Mouse (Mus musculus): ENCODE measurements at regions not wholly inside any gene's neighbourhood (a gene's known extent, or its start where the extent isn't known, plus 50 kb on each side); places are given as distances from the start of the nearest gene placed in this dataset.

DNA sequence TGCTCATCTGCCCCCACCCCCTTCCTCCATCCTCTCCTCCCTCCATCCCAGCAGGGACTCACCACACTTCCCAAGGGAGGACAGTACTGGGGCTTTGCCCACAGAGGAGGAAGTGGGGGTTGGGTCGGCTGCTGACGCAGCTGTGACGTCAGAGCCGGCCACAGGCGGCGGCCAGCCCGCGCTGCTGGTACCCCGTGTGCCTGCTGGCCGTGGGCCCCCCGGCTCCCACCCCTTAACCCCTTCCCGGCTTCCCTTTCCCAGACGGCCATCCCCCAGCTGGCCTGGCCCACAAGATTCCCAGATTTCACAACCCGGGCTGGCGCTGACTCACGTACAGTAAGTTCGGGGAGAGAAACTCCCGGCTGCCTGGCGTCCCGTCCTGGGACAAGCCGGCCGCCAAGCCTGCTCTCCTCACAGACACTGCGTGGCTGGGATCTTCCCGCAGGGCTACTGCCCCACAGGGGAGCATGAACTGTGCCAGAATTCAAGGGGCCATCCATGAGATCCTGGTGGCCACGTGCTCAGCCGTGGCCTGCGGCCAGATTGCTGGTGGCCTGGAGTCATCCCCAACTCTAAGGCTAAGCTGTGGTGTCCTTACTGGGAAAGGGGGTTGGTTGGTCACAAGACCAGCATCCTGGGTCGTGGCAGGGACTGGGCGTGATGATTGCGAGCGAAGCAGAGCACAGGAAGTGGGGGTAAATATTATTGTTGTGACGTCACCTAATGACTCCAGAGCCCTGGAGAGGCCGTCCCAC, 87.9 kb upstream of the Tmem189 start:
- DNase-seq: peak; percentile 65

DNA sequence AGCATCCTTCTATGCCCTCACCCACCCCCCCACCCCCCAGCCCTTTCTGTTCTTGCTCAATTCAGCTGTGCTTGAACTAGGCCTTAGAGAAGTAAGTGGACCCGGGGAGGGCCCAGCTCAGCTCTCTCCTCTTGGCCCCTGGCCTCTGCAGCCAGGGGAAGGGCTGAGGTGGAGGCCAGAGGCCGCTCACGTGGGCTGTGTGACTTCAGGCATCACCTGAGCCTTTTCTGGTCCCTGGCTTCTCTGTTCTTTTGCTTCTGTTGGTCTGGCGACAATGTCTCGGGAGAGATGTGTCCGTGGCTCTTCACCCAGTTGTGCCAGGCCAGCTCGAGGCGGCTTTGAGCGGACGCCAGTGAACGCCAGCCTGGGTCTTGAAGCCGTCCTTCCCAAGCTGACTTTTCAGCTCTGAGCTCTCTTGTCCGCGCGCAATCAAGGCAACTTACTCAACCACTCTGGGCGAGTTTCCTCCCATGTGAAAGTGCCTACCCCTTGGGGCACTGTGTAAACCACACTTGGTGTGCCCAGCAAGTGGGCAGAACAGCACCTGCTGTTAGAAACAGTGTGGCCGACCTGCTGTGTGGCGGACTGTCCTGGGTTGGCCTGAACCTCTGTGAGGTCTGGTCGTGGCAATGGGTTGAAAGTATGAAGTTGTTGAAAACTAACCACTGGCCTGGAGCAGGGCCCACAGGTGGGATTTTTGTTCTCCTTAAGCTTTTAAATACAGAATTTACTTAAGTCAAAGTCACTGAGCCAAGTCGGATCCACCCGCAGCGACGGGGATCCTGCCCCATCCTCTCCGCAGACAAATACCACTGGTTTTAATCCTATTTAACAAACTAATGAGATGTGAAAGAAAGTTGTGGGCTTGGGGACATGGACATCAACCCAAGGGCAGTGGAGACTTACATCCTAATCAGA, 86.9 kb upstream of the Tmem189 start:
- DNase-seq: no peak

DNA sequence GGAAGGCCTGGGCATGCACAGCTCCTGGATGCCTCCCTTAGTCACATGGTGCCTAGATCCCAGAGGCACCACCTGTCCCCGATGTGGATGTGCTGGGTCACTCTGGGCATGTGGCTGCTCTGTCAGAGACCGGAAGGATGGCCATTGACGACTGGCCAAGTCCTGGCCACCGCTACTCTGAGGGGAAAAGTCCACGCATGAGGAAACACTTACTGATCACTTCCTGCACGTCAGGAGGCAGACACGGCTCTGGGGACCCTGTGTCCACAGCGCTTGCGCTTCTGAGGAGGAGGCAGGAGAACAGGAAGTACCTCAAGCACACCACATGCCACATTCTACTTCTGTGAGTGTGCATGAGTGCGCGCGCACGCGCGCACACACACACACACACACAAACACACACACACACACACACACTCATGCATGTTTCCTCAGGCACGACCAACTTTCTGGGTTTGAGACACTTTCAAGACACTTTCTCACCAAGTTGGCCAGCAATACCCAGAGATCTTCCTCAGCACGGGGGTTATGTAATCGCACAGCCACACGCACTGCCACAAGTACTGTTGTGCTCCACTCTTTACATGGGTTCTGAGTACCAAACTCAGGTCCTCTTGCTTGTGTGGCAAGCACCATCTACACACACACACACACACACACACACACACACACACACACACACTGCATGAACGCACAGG, 85.7 kb upstream of the Tmem189 start:
- peak; percentile 83 for DNase-seq

DNA sequence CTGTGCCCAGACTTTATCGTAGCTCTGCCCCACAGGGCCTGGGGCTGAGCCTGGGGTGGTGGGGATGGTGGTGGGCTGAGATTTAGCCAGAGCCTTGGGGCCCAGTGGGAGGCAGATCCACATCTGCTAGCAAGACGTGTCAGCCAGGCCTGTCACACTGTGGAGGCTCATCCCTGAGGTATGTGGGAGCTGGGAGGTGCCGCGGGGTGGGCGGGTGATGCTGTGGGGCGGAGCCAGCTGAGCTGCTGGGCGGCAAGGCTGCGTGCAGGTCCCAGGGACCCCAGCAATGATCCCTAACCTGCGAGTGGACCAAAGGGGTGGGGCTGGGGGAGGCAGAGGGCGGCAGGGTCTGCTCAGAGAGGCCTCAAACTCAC, 85.2 kb upstream of the Tmem189 start:
- DNase-seq: no peak

DNA sequence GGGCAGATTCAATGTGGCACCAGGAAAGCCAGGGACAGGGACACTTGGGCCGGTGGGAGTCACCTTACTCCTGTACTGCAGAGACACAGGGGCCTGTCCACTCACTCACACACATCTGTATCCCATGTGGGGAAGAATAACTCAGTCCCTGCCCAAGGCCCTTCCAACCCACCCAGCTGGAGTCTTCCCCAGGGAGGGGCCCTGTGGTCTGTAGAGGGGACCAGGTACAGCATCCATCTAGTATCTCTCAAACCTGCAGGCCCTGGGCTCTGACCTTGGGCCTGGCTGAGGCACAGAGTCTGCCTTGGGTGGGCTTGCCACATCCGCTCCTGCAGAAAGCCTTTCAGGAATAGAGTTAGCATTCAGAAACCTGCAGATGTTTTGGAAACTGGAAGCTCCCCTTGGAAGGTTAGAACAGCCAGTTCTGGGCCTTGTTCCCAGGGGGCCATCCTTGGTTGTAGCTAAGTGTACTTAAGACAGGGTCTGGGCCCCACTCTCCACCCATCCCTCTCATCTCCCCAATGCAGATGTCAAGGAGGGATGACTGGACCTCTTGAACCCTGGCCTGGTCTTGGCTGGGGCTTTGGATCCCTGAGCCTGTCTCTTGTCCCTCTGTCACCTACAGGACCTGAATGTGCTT, 84.7 kb upstream of the Tmem189 start:
- DNase-seq: no peak

DNA sequence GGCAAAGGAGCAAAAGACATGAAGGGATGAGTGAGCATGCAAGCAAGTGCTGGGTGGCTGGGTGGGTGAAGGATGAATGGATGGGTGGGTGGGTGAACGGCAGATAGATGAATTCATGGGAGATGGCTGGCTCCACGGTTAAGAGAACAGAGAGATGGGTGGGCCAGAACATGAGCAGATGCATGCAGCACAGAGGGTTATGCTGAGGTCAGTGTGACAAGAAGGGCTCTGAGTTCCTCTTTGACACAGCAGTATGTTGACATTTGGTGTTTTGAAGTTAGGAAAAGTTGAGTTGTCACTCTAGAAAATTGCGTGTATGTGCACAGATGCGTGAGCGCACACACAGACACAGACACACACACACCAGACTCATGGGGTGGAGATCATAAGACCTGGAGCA, 83.2 kb upstream of the Tmem189 start:
- no peak for DNase-seq

DNA sequence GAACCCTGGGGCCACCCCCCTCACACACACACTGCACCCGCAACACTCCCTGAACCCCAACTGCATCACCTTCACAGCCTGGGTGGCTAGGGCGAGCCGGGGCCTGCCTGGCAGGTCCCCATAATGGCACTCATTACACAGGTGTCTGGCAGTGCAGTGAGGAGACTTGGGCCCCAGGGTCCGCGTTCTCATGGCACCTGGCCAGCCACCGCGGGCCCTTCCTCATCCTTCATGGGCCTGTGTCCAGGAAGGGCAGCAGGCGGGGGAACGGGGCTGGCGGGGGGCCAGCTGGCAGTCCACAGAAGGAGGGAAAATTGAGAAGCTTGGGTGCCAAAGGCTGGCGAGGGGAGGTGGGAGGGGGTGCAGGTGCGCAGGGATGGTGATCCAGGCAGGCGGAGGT, 78.3 kb upstream of the Tmem189 start:
- no peak for DNase-seq

DNA sequence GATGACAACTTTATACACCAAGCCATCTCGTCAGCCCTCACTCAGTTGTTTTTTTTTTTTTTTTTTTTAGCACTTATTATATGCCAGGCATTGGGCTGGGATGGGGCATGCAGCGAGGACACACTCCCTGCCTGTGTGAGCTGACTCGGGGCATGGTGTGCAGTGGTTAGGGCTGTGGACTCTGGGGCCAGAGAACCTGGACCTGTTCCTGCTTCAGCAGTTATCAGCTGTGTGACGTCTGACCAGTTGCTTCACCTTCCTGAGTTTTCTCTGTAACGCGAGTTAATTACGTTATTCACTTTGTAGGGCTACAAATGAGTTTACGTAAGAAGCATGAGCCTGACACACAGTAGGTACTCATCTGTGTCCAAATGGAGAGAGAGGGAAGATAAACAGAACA, 77.7 kb upstream of the Tmem189 start:
- DNase-seq: no peak

DNA sequence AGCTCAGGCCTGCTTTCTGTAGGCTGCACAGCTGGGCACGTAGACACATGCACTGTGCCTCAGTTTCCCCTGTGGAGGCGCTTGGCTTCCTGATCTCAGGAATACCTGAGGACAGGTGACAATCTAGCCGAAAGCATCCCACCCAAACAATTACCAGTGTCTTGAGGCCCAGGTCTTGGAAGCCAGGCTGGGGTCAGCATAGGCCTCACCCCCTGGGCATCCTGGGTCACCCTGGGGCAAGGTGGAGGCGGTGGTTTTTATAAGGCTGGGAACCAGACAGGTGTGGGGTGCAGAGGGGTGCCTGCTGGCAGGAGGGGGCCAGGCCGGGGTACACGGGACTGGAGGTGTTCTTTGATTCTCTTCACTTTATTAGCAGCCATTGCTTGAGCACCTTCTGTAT, 76.2 kb upstream of the Tmem189 start:
- no peak for DNase-seq

DNA sequence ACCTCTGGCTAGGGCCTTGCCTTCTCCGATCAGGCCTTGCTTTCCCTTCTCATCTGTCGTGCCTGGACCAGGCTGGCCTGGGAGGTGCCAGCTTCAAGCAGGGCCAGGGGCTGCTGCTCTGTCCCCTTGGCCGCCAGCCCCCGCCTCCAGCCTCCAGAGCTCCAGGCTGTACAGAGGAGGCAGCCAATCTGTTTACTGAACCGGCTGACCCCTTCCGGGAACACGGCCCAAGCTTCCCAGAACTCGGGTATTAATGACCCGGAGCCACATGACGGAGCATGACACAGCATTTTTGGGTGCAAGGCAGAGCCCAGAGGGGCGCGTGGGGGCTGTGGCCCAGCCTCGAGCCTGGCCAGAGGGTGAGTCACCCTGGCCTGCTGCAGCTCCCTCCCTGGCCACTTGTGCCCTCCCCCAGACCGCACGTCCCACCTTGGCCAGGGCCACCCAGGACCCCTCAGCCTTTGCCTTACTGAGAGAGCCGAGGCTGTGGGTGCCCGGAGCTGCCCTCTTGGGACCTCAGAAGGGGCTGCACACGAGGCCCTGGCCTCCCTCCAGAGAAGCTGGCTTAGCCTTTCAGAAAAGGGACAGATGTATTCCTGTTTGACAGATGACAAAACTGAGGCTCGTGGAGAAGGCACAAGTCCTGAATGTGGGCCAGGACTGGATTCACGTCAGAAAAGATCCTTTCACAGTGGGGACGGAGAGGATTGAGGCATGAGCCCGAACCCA, 75.6 kb upstream of the Tmem189 start:
- peak; percentile 89 for DNase-seq

DNA sequence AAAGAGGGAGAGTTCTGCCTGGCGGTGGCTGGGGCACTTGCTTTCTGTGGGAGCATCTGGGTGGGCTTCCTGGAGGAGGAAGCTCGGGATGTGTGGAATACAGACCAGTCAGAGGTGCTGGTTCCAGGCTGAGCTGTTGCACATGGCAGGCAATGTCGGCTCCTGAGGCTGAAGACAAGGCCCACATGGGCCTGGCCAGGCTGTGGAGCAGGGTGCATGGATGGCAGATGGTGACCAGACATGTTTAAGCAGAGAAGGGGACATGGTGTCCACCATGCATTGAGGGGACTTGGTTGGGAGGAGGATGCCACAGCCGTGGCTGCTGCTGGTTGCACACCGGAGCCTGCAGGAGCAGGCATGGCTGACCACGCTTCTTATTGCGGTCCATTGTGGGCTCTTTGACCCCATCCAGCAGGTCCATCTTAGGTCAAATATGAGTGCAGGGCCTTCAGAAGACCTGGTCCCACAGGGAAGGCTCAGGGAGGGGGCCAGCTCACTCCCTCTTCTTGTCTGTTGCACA, 74.3 kb upstream of the Tmem189 start:
- DNase-seq: no peak

DNA sequence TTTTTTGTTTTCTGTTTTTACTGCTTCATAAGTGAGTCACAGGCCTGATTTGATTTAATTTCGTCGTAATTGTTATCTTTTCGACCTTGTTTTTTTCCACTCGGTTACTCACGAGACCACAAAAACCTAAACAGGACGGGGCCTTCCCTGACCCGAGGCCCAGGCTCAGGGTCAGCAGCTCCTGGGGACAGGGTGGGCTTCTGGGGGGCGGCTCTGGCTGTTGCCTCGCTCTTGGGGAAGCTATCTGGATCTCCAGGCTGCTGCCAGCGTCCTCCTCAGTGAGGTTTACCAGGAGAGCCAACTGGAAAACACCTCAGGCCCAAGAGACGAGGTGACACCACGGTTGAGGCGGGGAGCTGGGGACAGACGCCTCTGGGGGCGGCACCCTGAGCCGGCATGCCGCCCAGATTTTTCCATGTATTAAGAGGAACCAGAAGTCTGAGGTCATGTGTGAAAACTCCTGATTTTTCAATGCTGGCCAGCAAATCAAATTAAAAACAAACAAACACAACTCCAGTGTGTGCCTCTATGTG, 71.8 kb upstream of the Tmem189 start:
- no peak for DNase-seq

DNA sequence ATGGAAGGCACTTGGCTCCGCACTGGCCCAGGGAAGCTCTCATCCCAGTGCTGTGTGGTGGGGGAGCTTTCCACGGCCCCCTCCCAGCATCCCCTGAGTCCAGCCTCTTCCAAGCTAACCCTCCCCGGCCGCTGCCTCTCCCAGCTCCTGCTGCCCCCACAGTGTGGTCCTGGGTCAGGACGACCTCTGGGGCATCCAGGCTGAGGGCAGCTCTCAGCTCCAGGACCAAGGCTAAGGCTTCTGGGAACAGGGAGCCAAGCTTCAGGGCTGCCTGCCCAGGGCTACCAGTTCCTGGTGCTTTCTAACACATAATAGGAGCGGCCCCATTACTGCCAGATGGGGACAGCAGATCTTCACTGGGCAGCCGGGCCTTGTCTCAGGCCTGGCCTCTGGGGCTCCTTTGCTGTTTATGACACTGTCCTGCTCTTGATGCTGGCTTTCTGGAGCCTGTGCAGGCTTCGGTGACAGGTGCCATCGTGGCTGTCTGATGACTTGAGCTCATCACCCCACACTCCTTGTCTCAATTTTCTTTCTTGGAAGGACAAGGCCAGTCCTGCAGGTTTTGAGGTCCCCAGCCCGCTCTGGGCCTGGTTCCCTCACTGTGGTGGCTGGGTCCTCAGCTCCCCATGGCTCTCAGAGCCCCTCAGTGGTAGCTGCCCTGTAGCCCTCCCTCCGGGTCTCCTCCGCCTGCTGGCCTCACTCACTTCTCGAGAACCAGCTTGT, 71.2 kb upstream of the Tmem189 start:
- DNase-seq: no peak

DNA sequence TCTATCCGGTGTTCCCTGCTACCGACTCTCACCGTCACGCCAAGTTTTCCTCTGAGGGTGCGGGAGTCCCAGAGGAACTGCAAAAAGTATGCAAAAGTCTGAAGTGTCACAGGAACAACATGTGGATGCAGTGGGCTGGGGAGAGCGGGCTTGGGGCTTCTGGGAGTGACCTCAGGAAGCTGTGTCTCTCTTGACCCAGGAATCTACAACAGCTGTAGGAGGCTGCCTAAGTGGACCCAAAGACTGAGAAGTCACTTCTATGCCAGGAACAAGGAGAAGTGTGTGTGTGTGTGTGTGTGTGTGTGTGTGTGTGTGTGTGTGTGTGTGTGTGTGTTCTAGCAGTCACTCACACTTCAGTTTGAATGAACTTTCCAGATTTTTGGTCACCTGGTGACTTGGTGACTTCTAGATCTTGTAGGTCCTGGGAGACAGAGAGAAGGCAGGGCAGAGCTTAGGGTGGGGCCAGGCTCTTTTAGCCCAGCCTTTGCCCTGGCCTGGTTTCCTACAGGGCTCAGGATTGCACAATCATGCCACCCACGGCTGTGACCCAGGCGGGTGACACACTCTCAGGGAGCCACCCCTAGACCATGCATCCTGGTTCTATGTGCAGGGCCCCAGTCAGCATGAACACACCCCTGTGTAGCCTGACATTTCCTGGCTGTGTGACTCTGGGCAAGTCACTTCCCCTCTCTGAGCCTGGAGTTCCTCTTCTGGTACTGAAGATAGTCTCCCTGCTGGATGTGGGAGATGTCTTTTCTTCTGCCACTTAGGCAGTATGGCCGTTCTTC, 70.2 kb upstream of the Tmem189 start:
- DNase-seq: peak; percentile 91

DNA sequence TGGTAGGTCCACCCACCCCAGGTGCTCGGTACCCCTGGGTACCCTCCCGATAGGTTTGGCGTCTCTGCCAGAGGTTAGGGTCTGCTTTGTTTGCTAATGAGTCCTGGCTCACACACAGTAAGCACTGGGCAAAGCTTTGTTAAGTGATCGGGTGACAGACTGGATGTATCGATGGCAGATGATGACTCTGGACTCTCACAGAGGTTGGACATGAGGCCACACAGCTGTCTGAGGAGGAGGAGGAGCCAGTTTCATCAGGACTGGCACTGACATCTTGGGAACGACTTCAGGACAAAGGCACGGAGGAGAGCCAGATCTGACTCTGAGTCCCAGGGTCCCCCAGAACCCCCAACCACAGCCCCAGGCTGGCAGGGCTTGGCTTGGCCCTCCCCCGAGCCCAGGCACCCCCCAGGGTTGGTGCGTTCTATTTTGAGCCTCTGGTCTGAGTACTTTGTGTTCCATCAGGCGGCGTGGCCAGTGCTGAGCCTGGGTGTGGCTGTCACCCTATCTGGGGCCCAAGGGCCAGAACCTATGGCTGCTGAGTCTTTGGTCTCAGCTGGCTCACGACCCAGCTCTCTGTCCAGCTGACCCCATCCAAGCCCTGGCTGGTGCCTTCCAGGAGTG, 67.6 kb upstream of the Tmem189 start:
- no peak for DNase-seq

DNA sequence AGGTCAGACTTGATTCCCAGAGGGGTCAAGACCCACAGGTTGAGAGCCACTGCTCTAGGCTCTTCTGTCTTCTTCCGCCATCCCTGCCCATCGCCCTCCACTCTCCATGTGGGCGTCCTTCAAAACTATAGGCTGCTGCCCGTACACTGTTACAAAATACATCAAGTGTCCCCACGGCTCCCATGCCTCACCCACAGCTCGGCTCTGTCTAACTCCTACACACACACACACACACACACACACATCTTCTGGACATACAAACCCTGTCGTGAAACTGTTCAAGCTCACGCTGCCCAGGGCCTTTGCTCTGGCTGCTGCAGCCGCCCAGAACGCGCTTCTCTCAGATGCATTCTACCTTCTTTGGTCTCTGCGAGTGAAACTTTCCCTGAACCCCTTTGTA, 67.1 kb upstream of the Tmem189 start:
- no peak for DNase-seq

DNA sequence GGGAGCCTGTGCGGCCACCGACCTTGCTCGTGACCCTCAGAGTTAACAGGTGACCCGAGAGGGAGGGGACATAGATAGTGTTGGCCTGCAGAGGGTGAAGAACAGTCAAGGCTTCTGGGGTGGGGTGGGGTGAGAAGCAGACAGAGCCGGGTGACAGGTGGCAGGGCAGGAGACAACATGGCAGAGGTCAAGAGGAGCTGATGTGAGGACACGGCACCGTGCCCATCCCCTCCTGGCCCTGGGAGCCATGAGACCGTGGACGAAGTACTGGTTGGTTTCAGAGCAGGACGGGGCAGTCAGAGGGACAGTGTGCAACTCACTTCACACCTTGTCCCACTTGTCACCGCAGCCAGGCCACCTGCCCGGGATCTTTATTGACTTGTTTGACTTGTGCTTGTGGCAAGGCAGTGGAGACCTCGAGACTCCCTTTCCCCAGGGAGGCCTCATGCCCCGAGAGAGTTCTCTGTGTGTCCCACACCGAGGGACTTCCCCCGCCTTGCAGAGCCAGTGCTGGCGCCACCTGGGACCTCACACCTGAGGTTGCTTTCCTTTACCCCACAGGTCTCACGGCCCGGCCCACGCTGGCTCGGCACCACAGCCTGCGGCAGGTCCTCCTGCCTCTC, 65.4 kb upstream of the Tmem189 start:
- DNase-seq: no peak

DNA sequence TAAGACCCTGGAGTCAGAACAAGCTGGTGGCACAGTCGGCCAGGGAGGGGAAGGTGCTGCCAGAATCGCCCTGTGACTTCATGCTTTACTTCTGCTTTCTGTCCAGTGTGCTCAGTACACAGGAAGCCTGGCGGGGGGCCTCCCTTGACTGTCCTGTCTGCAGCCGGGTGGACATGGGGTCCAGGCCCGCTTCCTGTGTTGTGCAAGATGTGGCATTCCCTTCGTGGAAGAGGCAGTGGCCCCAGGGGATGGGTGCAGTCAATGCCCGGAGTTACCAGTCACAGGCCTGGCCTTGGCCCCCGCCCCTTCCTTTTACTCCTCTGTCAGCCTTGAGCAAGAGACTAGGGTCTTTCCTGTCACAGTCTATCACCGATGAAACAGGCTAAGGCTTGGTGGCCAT, 64.3 kb upstream of the Tmem189 start:
- peak; percentile 95 for DNase-seq

DNA sequence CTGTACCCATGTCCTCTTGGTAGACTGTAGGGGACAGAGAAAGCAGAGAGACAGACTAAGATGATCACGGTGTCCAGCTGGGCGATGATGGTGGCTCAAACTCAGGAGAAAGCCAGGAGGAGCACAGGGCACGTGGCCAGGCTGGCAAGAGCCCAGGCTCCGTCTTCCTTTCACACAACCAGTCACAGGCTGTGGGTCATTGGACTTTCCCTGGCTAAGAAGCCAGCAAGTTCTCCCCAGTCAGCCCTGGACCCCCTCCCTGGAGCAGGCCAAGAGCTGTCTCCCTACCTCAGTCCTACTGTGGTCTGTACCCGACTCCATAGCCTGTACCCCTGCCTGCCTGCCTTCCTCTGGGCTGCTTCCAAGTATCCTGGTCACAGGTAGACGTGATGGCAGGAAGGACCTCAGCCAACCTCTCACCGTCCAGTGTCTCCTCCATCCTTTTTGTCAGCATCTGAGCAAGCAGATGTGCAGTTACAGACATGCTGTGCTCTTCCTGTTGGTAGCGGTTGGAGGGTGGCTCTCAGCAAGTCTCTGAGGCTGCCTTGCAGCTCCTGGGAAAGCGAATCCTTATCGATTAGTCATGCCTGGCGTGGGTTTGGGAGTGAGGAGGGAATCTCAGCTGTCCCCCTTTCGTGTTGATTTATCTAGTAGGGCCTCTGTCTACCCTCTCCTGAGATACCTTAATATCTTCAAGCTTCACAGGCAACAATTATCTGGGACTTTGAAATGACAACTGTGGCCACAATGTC, 63.4 kb upstream of the Tmem189 start:
- DNase-seq: peak; percentile 62

All from layer of hippocampus, adult 9-11 months (tissue).